Mouse (Mus musculus) R1 (cell line): ENCODE results near the gene Dchs1.

ENCODE experiments used
- DNase-seq: peaks from one replicate; pipeline ENCODE4 v3.0.0-alpha.2; 2018; ENCODE audit warnings: low read depth, low spot score

Gene Dchs1

GRCm38 (mm10) chr7:105787285-105788140 is at the start of gene Dchs1:
Gene Dchs1 (minus strand): TSS chr7:105787654.
- DNase-seq = no peak

GRCm38 (mm10) chr7:105824281-105824680 is 36.8 kb upstream of the Dchs1 start:
- DNase-seq = no peak

GRCm38 (mm10) chr7:105818483-105818882 is 31.0 kb upstream of the Dchs1 start:
- peak; percentile 41 for DNase-seq

GRCm38 (mm10) chr7:105816736-105817135 is 29.3 kb upstream of the Dchs1 start:
- peak; percentile 21 for DNase-seq

GRCm38 (mm10) chr7:105813326-105813725 is 25.9 kb upstream of the Dchs1 start:
- no peak for DNase-seq

- DNase-seq = no peak
These were observed 25.1 kb upstream of the Dchs1 start for GRCm38 (mm10) chr7:105812566-105812965.

- no peak for DNase-seq
These were observed 24.1 kb upstream of the Dchs1 start for GRCm38 (mm10) chr7:105811516-105811915.

GRCm38 (mm10) chr7:105810877-105811489 is 23.5 kb upstream of the Dchs1 start, which contains the start of gene Mrpl17:
Gene Mrpl17 (minus strand): TSS chr7:105811099.
- peak; percentile 99 for DNase-seq

GRCm38 (mm10) chr7:105810280-105810876 is 22.9 kb upstream of the Dchs1 start:
- no peak for DNase-seq

- DNase-seq = peak; percentile 61
These were observed 22.4 kb upstream of the Dchs1 start for GRCm38 (mm10) chr7:105809836-105810235.

GRCm38 (mm10) chr7:105808385-105808784 is 20.9 kb upstream of the Dchs1 start:
- DNase-seq = no peak

GRCm38 (mm10) chr7:105806716-105807115 is 19.3 kb upstream of the Dchs1 start:
- no peak for DNase-seq

- DNase-seq = no peak
These were observed 18.7 kb upstream of the Dchs1 start for GRCm38 (mm10) chr7:105806125-105806524.

GRCm38 (mm10) chr7:105803428-105803827 is 16.0 kb upstream of the Dchs1 start:
- DNase-seq = no peak

- no peak for DNase-seq
These were observed 15.3 kb upstream of the Dchs1 start for GRCm38 (mm10) chr7:105802771-105803170.

GRCm38 (mm10) chr7:105802312-105802711 is 14.9 kb upstream of the Dchs1 start:
- DNase-seq = no peak

GRCm38 (mm10) chr7:105796972-105797371 is 9.5 kb upstream of the Dchs1 start:
- no peak for DNase-seq

GRCm38 (mm10) chr7:105795759-105796366 is 8.4 kb upstream of the Dchs1 start:
- peak; percentile 21 for DNase-seq

- peak; percentile 24 for DNase-seq
These were observed 6.2 kb upstream of the Dchs1 start for GRCm38 (mm10) chr7:105793701-105794100.

- DNase-seq = no peak
These were observed 3.7 kb upstream of the Dchs1 start for GRCm38 (mm10) chr7:105791147-105791546.

- DNase-seq = no peak
These were observed 759 bp downstream of the Dchs1 start for GRCm38 (mm10) chr7:105786506-105787284.
